Mouse (Mus musculus) layer of hippocampus, adult 11-12 months (tissue): ENCODE data around the gene Fam83e.
A peak's percentile ranks its signal among the peaks of the same experiment; 100 is the strongest.

Experiments
- DNase-seq: peaks from one replicate; pipeline ENCODE4 v3.0.0; 2022; ENCODE audit warnings: low spot score

The Fam83e gene

DNA sequence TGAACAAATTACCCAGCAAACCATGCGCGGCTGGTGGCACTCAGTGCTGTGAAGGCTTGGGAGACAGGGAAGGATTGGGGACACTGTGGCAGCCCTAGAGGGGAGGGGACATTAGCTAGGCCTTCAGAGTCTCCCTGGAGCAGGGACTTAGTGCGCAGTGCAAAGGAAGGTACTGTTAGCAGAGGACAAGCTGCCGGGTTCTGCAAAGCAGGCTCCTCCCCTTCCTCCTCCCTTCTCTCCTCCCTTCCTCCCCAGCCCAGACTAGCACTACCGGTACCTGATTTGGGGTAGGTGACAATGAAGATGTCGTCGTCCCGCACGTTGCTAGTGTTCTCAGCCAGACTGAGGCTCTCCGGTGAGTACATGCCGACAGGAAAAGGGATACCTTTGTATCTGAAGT, 20.8 kb downstream of the Fam83e start:
- DNase-seq = peak; percentile 53

DNA sequence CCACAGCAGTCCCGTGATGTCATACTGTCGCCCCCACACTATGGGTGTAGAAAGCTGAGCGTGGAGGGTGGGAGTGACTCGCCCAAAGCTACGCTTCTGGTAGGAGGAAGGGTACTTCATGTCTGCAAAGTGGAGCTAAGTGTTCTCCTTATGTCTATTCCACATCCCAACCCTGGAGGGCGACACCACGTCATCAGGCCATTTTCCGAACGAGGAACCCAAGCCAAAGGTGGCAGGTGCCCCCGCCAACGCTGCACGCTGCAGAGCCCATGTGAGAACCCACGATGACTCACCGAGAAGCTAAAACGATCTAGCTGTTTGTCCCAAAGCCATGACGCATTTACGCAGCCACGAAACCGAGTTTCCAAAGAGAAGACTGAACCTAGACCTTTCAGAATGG, 21.3 kb downstream of the Fam83e start:
- DNase-seq = peak; percentile 84

DNA sequence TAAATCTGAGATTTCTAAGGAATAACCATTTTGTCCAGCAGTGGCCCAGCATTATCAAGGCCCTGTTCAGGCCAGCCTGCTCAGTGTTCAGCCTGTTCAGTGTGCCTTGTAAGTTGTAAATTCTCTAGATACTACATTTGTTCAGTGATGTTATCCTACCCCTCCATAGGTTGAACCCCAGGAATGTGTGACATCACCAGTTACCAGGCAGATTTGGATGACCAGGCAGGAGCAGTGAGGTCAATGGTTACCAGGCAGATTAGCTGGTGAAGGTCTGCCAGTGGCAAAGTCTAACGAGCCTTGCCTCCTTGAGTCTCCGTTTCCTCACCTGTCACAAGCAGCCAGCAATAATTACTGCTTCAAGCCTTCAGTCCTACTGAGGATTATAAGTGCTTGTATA, 23.4 kb downstream of the Fam83e start:
- peak; percentile 88 for DNase-seq

DNA sequence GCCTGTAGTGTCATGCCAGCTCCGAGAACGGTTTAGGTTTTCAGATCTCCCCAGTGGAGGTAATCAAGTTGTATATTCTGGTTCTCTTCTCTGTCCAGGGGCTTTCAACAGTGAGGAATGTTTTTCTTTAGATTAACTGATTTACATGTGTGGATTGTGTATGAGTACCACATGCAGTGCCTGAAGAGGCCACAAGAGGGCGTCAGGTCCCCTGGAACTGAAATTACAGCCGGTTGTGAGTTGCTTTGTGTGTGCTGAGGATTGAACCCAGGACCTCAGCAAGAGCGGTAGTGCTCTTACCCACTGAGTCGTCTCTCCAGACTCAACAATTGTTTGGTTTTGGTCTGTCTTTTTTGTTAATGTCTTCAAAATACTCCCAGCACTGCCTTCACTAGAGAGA, 25.5 kb downstream of the Fam83e start:
- no peak for DNase-seq

DNA sequence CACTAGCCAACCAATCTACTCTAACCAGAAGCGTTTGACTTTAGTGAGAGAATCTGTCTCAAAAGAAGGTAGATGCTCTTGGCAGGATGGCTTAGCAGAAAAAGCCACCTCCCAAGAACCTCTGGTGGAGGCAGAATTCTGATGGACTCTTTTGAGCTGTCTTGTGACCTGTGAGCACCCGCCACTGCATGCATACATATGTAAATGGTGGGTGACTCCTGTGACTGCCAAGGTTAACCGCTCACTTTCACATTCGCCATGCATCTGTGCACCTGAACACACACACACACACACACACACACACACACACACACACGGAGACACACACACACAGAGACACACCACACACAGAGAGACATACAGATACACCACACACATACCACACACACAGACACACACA, 26.4 kb downstream of the Fam83e start:
- no peak for DNase-seq

DNA sequence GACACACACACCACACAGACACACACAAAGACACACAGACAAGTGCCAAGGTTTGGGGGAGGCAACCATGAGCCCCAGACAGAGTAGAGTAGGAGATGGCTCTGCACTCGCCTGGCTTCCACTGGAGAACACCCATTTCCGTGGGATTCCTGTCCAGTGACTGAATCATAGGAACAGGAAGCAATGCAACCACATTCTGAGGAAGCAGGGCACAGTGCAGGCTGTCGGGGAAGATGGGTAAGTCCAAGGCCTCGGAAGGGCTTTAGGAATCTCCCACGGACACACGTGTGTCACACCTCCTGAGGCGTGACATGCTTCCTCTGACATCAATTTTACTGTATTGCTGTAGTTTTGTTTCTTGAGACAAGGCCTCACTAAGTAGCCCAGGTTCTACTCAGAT, 27.1 kb downstream of the Fam83e start:
- DNase-seq = no peak

DNA sequence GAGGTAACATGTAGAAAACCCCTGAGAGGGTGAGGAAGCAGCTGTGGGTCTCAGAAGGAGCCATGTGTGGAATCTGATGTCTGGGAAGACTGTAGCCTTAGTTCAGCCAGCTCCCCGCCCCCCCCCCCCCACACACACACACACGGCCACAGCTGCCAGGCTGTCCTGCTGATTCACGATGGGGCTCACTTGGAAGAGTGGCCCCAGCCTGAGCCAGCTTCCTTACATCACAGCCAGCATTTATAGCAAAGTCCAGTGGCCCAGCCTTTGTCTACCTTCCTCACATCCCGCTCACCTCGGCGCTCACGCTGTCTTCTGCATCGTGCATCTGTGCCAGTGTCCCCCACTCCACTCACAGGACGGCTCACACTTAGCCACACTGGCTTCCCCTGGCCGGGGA, 28.4 kb downstream of the Fam83e start:
- no peak for DNase-seq

DNA sequence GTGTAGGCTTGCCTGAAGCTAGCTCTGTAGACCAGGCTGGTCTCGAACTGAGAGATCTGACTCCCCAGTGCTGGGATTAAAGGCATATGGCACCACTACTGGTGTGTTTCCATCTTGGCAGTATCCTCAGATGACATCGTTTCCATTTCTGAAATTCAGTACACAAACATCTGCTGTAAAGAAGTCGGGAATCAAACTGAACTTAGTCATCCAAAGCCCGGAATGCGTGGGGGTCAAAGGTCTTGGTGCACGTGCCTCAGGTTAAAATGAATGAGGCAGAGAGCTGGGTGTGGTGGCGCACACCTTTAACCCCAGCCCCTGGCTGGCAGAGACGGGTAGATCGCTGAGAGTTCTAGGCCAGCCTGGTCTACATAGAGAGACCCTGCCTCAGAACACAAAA, 29.1 kb downstream of the Fam83e start:
- DNase-seq = no peak

DNA sequence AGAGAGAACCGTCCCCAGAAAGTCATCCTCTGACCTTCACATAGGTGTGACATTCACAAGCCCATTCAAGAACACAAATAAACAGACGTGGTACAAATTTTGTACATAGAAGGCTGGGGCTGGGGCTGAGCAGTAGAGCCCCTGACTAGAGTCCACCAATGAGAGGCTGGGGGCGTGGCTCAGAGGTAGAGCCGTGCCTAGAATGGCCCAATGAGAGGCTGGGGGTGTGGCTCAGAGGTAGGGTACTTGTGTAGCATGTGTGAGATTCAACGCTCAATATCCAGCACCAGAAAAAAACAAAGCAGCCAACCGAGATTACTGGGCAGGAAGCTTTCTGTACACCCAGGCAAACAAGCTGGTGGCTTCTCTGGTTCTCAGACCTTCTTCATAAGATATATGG, 34.7 kb downstream of the Fam83e start:
- no peak for DNase-seq

DNA sequence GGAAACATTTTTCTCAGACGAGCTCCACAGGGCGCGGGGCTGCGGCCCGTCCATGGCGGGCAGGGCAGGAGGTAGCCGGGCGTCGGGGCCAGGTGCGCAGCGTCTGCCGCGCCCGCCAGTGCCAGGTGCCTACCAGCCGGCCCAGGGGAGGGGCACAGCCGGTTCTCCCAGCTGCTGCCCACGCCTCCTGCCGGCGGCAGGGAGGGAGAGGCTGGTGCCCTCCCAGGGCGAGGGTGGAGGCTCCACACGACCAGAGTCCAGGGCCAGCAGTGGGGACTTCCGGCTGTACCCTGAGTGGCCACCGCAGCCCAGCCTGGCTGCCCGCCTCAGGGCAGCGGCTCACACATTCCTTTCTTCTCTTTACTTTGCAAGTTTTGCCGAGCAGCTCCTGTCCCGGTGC, 38.4 kb downstream of the Fam83e start:
- DNase-seq = no peak

DNA sequence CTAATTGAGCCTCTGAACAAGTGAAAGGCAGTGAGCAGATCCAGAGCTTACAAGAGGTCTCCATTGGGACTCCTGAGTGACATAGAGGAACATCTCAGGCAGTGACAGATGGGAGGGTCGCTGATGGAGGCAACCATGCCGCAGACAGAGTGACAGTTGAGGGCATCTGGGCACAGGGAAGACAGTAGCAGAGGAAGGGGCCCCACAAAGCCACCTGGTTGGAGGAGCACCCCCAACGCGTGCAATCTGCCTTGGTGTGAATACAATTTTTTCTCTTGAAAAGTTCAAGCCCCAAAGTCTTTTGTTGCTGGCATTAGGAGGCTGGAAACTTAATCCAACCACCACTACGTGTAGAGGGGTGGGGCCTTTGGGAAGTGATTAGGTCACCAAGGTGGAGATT, 39.1 kb downstream of the Fam83e start:
- no peak for DNase-seq

DNA sequence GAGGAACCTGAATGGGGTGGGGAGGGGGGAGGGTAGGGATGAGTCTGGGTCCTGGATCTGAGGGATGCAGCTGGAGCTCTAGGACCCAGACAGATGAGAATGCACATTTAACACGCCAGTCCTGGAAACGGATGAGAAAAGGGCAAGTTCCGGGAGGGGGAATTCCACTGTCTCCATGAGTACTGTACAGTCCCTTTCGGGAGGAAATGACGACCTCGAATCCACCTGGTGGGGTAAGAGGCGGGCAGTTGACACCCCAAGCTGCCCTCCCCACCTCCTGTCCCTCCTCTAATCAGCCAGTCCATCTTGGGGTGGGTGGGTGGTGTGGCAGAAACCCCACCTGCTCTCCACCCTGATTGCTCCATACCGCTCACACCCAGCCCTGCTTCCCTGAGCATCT, 45.0 kb downstream of the Fam83e start:
- DNase-seq = no peak

DNA sequence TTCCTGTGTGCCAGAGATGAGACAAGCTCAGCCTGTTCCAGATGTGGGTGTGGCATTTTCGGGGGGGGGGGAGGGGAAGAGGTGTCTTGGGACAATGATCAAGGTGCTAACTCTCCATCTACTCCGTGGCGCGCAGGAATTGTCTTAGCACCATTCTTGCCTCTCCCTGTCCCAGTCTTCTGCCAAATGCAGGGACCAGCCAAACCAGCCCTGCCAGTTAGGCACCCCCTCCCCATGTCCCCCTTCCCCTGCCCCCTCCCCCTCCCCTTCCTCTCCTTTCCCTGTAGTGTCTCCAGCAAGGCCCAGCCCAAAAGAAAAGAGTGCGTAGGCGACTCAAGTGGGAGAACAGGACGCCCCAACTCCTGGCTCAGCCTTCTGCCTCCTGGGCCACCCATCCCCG, 45.8 kb downstream of the Fam83e start:
- DNase-seq = no peak

DNA sequence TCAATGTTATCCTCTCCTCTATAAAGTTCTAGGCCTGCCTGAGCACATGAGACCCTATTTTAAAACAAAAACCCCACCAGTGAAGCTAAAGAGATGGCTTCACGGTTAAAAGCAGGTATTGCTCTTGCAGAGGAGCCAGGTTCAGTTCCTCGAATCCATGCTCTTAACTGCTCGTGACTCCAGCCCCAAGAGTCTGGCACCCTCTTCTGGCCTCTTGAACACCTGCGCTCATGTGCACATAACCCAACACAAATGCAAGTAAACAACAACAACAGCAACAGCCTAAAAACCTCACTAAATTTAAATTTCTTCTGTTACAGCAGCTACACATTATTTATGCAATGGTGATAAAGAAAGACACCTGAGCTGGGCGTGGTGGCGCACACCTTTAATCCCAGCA, 46.5 kb downstream of the Fam83e start:
- DNase-seq = no peak

DNA sequence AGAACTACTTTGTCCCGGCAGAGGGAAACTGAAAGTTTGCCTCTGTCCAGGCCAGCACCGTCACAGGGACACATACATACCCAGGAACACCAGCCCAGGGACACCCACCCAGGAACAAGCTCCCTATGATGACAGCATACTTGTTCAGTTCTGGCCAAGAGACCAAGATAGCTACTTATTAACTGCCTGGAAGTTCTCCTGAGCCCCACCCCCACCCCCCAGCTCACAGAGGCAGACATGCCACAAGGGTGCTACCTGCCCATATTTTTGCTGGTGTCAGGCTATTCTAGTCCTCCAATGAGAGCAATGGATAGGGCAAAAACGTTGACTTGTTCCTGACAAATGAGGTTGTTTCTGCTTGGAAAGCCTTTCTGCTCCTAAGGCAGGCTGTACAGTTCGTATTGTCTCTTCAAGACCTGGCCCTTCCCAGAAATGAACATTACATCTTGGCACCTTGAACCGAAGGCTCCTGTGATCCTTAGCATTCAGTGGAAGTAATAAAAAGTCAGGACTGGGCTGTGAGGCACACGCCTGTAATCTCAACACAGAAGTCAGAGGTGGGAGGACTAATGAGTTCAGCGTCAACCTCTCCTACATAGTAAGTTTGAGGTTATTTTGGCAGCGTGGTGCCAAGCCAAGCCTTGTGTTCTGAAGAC, 49.5 kb downstream of the Fam83e start:
- DNase-seq = no peak

DNA sequence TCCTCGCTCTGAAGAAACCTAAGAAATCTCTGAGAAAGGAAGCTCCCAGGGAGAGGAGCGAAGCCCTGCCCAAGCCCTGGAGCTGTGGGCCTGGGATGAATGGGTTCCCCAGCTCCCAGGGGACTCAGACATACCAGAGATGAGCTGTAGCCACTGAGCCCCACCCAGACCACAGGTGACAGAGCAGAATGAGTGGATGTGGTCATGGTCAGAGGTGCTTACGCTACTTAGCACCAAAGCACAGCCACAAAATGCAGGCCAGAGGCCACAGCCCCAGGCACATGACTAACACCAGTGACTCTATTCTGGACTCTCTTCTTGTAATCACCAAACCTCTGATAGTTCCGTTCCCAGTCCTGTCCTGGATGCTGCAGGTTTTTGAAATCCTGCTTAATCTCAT, 50.1 kb downstream of the Fam83e start:
- no peak for DNase-seq

DNA sequence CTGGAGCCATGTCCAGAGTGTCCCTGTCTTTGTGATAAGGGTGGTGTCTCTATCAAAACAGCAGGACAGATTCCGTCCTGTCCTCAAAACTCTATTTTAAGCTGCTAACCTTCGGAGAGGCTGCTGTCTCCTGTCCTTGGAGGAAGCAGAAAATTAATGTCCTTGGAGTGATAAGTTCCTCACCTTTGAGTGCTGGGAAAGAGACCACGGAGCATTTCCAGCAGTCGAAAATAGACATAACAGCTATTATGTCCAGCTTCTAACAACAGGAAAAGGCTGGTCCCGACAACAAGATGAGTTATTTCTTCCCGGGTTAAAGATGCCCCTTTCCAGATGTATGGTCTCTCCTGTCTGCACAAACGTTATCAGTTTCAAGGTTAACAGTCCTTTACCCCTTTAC, 54.2 kb downstream of the Fam83e start:
- no peak for DNase-seq
